Mouse (Mus musculus) heart, adult 2 months (tissue): Measurements from ENCODE around the gene Kdr. TPM values are rescaled to one million over a fixed set of nuclear protein-coding genes. Genes with fewer than 3 reads are reported as not detected.

Experiments
- DNase-seq, 2 experiments: peaks; one replicate each; pipeline ENCODE4 v3.0.0; 2021
- H3K27ac ChIP-seq: fragments of 200-600 bp; 2 replicates; pipeline ENCODE4 v1.8.1; 2022
- H3K27me3 ChIP-seq: fragments of 200-500 bp; 2 replicates; pipeline ENCODE4 v1.6.1; 2012; ENCODE audit warnings: mild to moderate bottlenecking, low read length, inconsistent platforms, mixed read lengths; ENCODE audit not compliant: control insufficient read depth, insufficient read depth
- H3K36me3 ChIP-seq: fragments of 200-500 bp; 2 replicates; pipeline ENCODE4 v1.6.1; 2012; ENCODE audit warnings: low read length, inconsistent platforms; ENCODE audit not compliant: control insufficient read depth, insufficient read depth
- H3K4me1 ChIP-seq: fragments of 200-500 bp; 2 replicates; pipeline ENCODE4 v1.6.1; 2011; ENCODE audit warnings: low read length; ENCODE audit not compliant: control insufficient read depth, insufficient read depth
- H3K4me3 ChIP-seq: fragments of 200-600 bp; 2 replicates; pipeline ENCODE4 v1.8.1; 2022
- H3K79me2 ChIP-seq: fragments of 200-500 bp; replicated peaks from 2 replicates; pipeline ENCODE4 v1.6.1; 2012; ENCODE audit warnings: mild to moderate bottlenecking, inconsistent platforms, low read length, moderate library complexity, mixed read lengths; ENCODE audit not compliant: control insufficient read depth, insufficient read depth
- H3K9ac ChIP-seq: fragments of 200-500 bp; 2 replicates; pipeline ENCODE4 v1.6.1; 2012; ENCODE audit warnings: low read depth, mild to moderate bottlenecking, control low read depth, inconsistent platforms, low read length, mixed read lengths
- CTCF ChIP-seq: fragments of 200-600 bp; IDR thresholded peaks from 2 replicates; pipeline ENCODE4 v1.8.1; 2022; ENCODE audit warnings: antibody characterized with exemption, mild to moderate bottlenecking, moderate library complexity
- EP300 ChIP-seq: fragments of 200-500 bp; IDR thresholded peaks from 2 replicates; pipeline ENCODE4 v1.6.1; 2011; ENCODE audit warnings: low read depth, low read length, control low read depth; ENCODE audit not compliant: insufficient read depth
- POLR2A ChIP-seq: fragments of 200-500 bp; IDR thresholded peaks from 2 replicates; pipeline ENCODE4 v1.6.1; 2011; ENCODE audit warnings: mild to moderate bottlenecking, low read depth, low read length, control low read depth; ENCODE audit not compliant: insufficient read depth
- WGBS: fragments of 180-500 bp; shearing (Covaris S2); methylation state at CpG from one replicate; pipeline ENCODE4 v1.1.7; 2018; 5-methylcytosine and 5-hydroxymethylcytosine counted together
- intact Hi-C: fragments of 180-260 bp; cut with DNase I; formaldehyde crosslinking; loops from one replicate; pipeline ENCODE4 v1.15.1; 2025
- polyA plus RNA-seq: library from polyadenylated mRNA; depleted of rRNA; stranded (reverse); fragments of >200 nt; gene quantifications from 2 replicates; pipeline ENCODE4 v1.2.3, GENCODE M21; 2012
- total RNA-seq, 2 experiments: library from RNA; stranded (reverse); gene quantifications; 2 replicates each; pipeline ENCODE4 v1.2.3; 2021

Gene Kdr
- total and polyA plus RNA-seq, 3 experiments: 38.3 to 78.2 (median 70.7) TPM

DNA sequence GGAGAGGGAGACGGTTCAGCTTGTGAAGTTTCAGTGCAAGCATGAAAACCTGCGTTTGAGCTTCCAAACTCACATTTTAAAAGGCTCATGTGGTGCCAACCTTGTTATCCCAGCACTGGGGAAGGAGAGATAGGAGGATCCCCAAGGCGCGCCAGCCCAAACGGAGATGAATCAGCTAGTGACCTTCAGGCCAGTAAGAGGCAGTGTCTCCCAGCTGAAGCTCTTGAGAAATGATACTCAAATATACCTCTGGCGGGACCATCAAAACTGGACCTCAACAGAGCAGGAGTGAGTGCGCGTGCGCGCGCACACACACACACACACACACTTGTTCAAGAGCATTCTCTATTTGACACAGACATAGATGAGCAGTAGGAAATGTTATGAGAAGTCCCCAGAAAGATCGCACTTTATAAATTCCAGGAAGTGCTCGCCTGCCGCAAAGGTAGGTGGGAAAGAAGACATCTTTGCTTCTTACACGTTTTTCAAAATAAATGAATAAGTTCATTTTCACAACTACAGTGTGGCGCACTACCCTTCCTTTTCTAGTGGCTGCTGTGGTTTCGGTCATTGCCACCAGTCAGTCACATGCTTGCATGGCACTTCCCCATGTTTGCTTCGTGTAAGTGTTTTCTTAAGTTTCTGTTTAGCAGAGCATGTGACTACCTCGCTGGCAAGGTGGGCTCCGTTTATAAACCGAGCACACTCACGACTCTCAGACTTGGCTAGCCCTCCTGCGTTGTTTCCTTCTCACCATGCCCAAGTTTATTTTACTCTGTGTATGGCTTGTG, 2.5 kb upstream of the Kdr start:
- H3K4me3 ChIP-seq: no peak overlapping the region
- WGBS: 63% methylated on average over 23 of the region's 23 CpGs
- intact Hi-C loops: no loop called here
- H3K27ac ChIP-seq: no peak overlapping the region
- H3K36me3 ChIP-seq: no peaks in the 10 kb centered on the region
- DNase-seq: peak in 1 of 2 experiments; percentile 11
- no peak overlapping the region for H3K9ac ChIP-seq
- no peaks in the 10 kb centered on the region; the same call in 1 of the 2 replicates for H3K4me1 ChIP-seq
- H3K79me2 ChIP-seq: no peaks in the 10 kb centered on the region
- H3K27me3 ChIP-seq: 0 out of 2 replicates have a peak, but pooled peaks cover 2% of the 10 kb centered on the region
- TF ChIP-seq CTCF: peak; percentile 48
- no peak for TF ChIP-seq EP300
- no peak for TF ChIP-seq POLR2A

DNA sequence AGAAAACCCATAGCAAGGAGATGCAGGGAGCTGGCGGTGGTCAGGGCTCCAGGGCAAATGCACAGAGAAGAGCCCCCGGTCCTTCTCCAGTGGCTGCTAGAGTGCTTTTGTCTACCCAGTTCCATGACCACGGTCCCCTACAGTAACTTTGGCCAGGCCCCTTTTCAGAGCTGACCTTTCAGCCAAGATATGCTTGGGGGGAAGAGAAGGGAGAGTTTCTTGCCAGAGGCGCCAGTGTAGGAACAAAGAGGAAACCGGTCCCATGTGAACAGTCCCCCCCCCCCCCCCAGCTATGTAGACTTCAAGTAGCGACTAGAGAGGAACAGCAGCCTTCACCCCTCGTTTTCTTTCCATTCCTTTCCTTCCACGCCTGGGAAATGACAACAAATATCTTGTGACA, 850 bp upstream of the Kdr start:
- TF ChIP-seq CTCF: no peak
- no peak for TF ChIP-seq POLR2A
- TF ChIP-seq EP300: 0 out of 2 replicates have a peak, but pooled peaks have one; percentile 6
- peak; percentile 32 to 54 for DNase-seq
- Histone ChIP-seq H3K36me3 (peaks cover 2% of the 10 kb centered on the region; the same call in 1 of the 2 replicates), H3K9ac (peak overlapping the region; percentile 14), H3K27ac (peak overlapping the region; percentile 94), H3K4me1 (no peaks in the 10 kb centered on the region; the same call in 1 of the 2 replicates), H3K27me3 (0 out of 2 replicates have a peak, but pooled peaks cover 2% of the 10 kb centered on the region), H3K79me2 (no peaks in the 10 kb centered on the region), H3K4me3 (peak overlapping the region; percentile 82)
- intact Hi-C loops: loop anchor here (2.0 to 10.0 kb wide), 3 partner anchors 36 to 136 kb away; no protein-coding TSS in a partner anchor
- 16% methylated on average over 8 of the region's 8 CpGs for WGBS

DNA sequence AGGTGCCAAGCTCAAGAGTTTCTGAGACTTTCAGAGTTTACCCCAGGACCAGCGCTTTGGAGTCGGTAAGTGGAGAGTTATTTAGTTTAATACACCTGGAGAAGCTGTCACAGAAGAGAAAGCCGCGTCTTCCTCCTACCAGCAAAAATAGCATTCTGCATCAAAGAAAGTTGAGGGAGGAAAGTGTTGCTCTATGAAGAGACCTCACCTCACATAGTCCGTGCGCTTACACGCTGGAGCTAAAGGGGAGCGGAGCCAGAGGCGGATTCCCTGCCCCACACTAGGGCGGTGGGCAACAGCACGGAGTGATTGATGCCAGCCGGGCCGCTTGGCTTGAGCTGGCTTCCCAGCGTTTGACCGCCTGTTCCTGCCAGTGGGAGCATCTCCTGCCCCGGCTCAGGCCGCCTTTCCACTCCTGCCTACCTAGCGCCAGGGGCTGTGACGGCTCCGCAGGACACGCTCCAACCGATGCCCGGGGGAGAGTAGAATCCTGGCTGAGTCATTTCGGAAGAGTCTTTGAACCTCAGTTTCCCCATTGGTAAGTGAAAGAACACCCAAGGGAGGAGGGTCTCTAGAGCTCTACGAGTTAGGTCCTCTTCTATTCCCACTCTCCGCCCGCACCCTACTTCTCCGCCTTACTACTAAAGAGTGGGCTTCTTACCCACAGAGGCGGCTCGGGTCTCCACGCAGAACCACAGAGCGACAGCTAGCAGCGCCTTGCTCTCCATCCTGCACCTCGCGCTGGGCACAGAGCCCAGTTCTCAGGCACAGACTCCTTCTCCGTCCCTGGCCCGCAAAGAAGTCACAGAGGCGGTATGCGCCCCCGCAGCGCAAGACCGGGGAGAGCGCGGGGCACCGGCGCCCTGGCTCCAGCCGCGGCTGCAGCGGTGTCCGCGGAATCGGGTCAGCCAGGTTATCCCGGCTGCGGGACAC, 551 bp downstream of the Kdr start:
- Histone ChIP-seq H3K79me2 (no peaks in the 10 kb centered on the region), H3K27ac (peak overlapping the region; percentile 94), H3K9ac (peak overlapping the region; percentile 86), H3K36me3 (peaks cover 13% of the 10 kb centered on the region), H3K27me3 (0 out of 2 replicates have a peak, but pooled peaks cover 2% of the 10 kb centered on the region), H3K4me3 (peak overlapping the region; percentile 82), H3K4me1 (peaks cover 2% of the 10 kb centered on the region)
- DNase-seq: peak; percentile 23 to 44
- intact Hi-C loops: loop anchor here (1.0 to 10.0 kb wide), 6 partner anchors 15 to 137 kb away; no protein-coding TSS in a partner anchor
- TF ChIP-seq EP300 (no peak), CTCF (no peak), POLR2A (no peak)
- WGBS: 7% methylated on average over 54 of the region's 54 CpGs

DNA sequence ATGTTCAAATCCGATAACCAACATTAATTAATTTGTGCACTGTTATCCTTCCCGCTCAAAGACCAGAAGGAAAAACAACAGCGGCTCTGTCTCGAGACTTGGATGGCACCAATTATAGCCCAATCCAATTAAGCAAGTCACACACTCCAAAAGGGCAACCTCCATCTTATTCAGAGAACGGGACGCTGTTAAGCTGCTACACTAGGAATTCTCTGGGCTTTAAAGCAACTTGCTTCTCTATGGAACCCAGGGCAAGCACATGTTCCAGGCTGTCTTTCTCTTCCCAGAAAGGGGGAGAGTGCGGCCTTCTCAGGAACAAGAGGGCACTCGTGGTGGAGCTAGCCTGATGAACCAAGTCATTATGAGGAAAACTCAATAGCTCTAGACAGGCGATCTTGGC, 1.6 kb downstream of the Kdr start:
- H3K27me3 ChIP-seq: 0 out of 2 replicates have a peak, but pooled peaks cover 2% of the 10 kb centered on the region
- peak overlapping the region; percentile 94 for H3K27ac ChIP-seq
- peaks cover 21% of the 10 kb centered on the region for H3K36me3 ChIP-seq
- peak overlapping the region; percentile 82 for H3K4me3 ChIP-seq
- TF ChIP-seq EP300 (no peak), CTCF (no peak), POLR2A (no peak)
- intact Hi-C loops: loop anchor here (1.0 to 10.0 kb wide), 4 partner anchors 14 to 138 kb away; no protein-coding TSS in a partner anchor
- H3K79me2 ChIP-seq: no peaks in the 10 kb centered on the region
- peaks cover 3% of the 10 kb centered on the region for H3K4me1 ChIP-seq
- H3K9ac ChIP-seq: peak overlapping the region; percentile 54
- DNase-seq: no peak
- 48% methylated on average over 9 of the region's 9 CpGs for WGBS

DNA sequence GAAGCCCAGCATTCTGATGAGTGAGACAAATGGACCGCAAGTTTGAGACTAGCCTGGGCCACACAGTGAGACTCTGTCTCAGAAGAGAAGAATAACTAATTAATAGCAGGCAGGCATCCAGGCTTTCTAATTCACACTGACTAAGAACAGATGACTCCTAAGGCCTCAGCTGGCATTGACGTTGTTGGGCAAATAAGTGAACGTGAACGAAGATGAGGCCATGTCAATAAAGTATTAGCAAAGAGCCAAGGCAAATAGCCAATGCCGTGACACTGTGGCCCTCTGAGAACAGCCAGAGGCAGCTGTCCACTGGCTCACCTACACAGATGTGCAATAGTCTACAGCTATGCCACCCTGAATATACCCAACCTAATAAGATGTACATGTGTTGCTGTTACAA, 2.9 kb downstream of the Kdr start:
- H3K36me3 ChIP-seq: peaks cover 30% of the 10 kb centered on the region
- H3K4me3 ChIP-seq: peak overlapping the region; percentile 82
- peak overlapping the region; percentile 72 for H3K9ac ChIP-seq
- peaks cover 5% of the 10 kb centered on the region for H3K4me1 ChIP-seq
- 55% methylated on average over 5 of the region's 5 CpGs for WGBS
- 0 out of 2 replicates have a peak, but pooled peaks cover 2% of the 10 kb centered on the region for H3K27me3 ChIP-seq
- no peaks in the 10 kb centered on the region for H3K79me2 ChIP-seq
- peak overlapping the region; percentile 94 for H3K27ac ChIP-seq
- DNase-seq: no peak
- intact Hi-C loops: loop anchor here (10.0 kb wide), 1 partner anchor 139 kb away; no protein-coding TSS in a partner anchor
- TF ChIP-seq EP300: no peak
- TF ChIP-seq POLR2A: no peak
- no peak for TF ChIP-seq CTCF
